Mouse (Mus musculus): ENCODE data around the gene Cbl.

- no peak for TF ChIP-seq POLR2A (IDR thresholded peaks at IDR 0.05; ENCODE audit: borderline replicate concordance, extremely low read depth, insufficient read depth, insufficient read length, poor library complexity, severe bottlenecking)
- no peak for TF ChIP-seq CTCF (IDR thresholded peaks at IDR 0.05; ENCODE audit: borderline replicate concordance, extremely low read depth, insufficient read depth, insufficient read length)
These were observed 6.5 kb upstream of the Cbl start, which contains the start of gene Ccdc153 for GRCm38 (mm10) chr9:44240399-44240798.
